Mouse (Mus musculus) midbrain, embryonic 11.5 days (tissue): Measurements from ENCODE around the gene Ssbp2. TPM values are rescaled to one million over a fixed set of nuclear protein-coding genes. Genes with fewer than 3 reads are reported as not detected.

Experiments used
- ATAC-seq: fragments of 200-750 bp; cut with Nextera tagmentation; 2 replicates; pipeline ENCODE4 v1.8.0; 2017; ENCODE audit warnings: moderate TSS enrichment, moderate library complexity; ENCODE audit not compliant: low FRiP score
- DNase-seq: peaks from one replicate; pipeline ENCODE4 v3.0.0; 2015; ENCODE audit warnings: low spot score; ENCODE audit errors: missing footprints
- H3K27ac ChIP-seq: fragments of 300-500 bp; sonication (generic); 2 replicates; pipeline ENCODE4 v1.5.1; 2014; ENCODE audit warnings: low read depth, low read length
- H3K27me3 ChIP-seq: fragments of 300-500 bp; sonication (generic); 2 replicates; pipeline ENCODE4 v1.6.1; 2014; ENCODE audit warnings: mild to moderate bottlenecking, low read length, moderate library complexity, mixed read lengths; ENCODE audit not compliant: control insufficient read depth, insufficient read depth
- H3K36me3 ChIP-seq: fragments of 300-500 bp; sonication (generic); 2 replicates; pipeline ENCODE4 v1.6.1; 2014; ENCODE audit warnings: mild to moderate bottlenecking, low read length, moderate library complexity, mixed read lengths; ENCODE audit not compliant: control insufficient read depth, insufficient read depth
- H3K4me1 ChIP-seq: fragments of 300-500 bp; sonication (generic); 2 replicates; pipeline ENCODE4 v1.6.1; 2014; ENCODE audit warnings: low read length; ENCODE audit not compliant: control insufficient read depth, insufficient read depth
- H3K4me2 ChIP-seq: fragments of 300-500 bp; sonication (generic); 2 replicates; pipeline ENCODE4 v1.6.1; 2014; ENCODE audit warnings: mild to moderate bottlenecking, moderate library complexity
- H3K4me3 ChIP-seq: fragments of 300-500 bp; sonication (generic); 2 replicates; pipeline ENCODE4 v1.5.1; 2014; ENCODE audit warnings: low read depth, low read length
- H3K9ac ChIP-seq: fragments of 300-500 bp; sonication (generic); 2 replicates; pipeline ENCODE4 v1.6.1; 2014; ENCODE audit warnings: low read length
- H3K9me3 ChIP-seq: fragments of 300-500 bp; sonication (generic); 2 replicates; pipeline ENCODE4 v1.6.1; 2016; ENCODE audit warnings: low read length; ENCODE audit not compliant: control insufficient read depth
- WGBS: fragments of 180-500 bp; shearing (Covaris S2); extraction: QIAGEN DNeasy Blood & Tissue Kit; methylation state at CpG from one replicate; pipeline ENCODE4 v1.1.7; 2014; 5-methylcytosine and 5-hydroxymethylcytosine counted together
- polyA plus RNA-seq: library from polyadenylated mRNA; unstranded; fragments of >200 nt; fragmentation: Nextera tagmentation; extraction: Ambion mirVana; gene quantifications from 2 replicates; pipeline ENCODE4 v1.2.1, GENCODE M21; 2014

Gene Ssbp2
- polyA plus RNA-seq, 1 experiment from 2014 or later: 167 TPM

- H3K4me2 ChIP-seq: no peak overlapping the region
- H3K4me3 ChIP-seq: no peak overlapping the region
- no peak overlapping the region for H3K27ac ChIP-seq
- no peak for ATAC-seq
- no peaks in the 10 kb centered on the region for H3K36me3 ChIP-seq
- DNase-seq: no peak
- H3K4me1 ChIP-seq: no peaks in the 10 kb centered on the region
- no peaks in the 10 kb centered on the region for H3K27me3 ChIP-seq
- WGBS: 80% methylated on average over 12 of the region's 12 CpGs
- no peaks in the 10 kb centered on the region for H3K9me3 ChIP-seq
- H3K9ac ChIP-seq: no peak overlapping the region
These were observed 42.7 kb downstream of the Ssbp2 start for GRCm38 (mm10) chr13:91502642-91503373.

- no peak overlapping the region for H3K9ac ChIP-seq
- no peaks in the 10 kb centered on the region for H3K4me1 ChIP-seq
- no peak overlapping the region for H3K4me2 ChIP-seq
- no peaks in the 10 kb centered on the region for H3K36me3 ChIP-seq
- no peaks in the 10 kb centered on the region for H3K9me3 ChIP-seq
- ATAC-seq: no peak
- WGBS: 88% methylated on average over 1 of the region's 1 CpGs
- no peak overlapping the region for H3K4me3 ChIP-seq
- DNase-seq: no peak
- no peak overlapping the region for H3K27ac ChIP-seq
- H3K27me3 ChIP-seq: no peaks in the 10 kb centered on the region
These were observed 48.9 kb downstream of the Ssbp2 start for GRCm38 (mm10) chr13:91508991-91509390.

DNA sequence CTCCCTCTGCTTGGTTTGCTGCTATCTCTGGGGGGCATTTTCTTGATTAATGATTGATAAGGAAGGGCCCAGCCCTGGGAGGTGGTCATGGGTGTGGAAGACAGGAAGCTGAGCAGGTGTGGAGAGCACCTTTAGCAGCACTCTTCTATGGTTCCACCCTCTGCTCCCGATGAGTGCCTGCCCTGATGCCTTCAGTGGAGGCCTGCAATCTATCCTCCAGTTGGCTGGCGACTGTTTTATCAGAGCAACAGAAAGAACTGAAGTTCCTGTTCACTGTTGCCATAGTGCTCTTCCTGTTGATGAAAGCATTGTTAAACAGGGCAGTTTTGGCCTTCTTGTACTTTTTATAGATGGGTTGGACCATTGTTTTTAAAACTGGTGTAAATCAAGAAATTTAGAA lies 49.4 kb downstream of the Ssbp2 start:
- no peak for ATAC-seq
- no peaks in the 10 kb centered on the region for H3K36me3 ChIP-seq

DNA sequence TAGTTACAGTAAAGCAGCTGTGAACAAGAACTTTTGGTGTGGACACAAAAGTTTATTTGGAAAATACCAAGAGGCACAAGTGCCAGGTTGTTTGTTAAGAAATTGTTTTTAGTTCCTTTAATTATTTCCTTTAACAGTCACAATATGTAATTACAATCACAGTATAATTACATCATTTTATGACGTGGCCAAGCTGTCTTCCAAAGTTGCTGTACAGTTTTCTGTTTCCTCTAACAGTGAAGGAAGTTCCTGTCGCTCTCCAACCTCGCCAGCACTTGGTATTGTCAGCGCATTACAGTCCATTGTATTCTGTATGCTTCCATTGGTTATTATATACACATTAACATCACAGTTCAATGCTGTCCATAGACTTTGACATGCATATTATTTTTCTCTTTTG lies 54.9 kb downstream of the Ssbp2 start:
- Histone ChIP-seq H3K36me3 (no peaks in the 10 kb centered on the region), H3K4me2 (no peak overlapping the region), H3K9me3 (no peaks in the 10 kb centered on the region), H3K4me1 (no peaks in the 10 kb centered on the region), H3K9ac (no peak overlapping the region), H3K4me3 (no peak overlapping the region), H3K27me3 (no peaks in the 10 kb centered on the region), H3K27ac (no peak overlapping the region)
- WGBS: 92% methylated on average over 4 of the region's 4 CpGs
- ATAC-seq: no peak
- no peak for DNase-seq

More for the DNA sequence above, 49.4 kb downstream of the Ssbp2 start:
- H3K4me1 ChIP-seq: no peaks in the 10 kb centered on the region
- H3K27ac ChIP-seq: no peak overlapping the region
- no peak for DNase-seq
- no peak overlapping the region for H3K4me2 ChIP-seq
- H3K9me3 ChIP-seq: no peaks in the 10 kb centered on the region
- no peak overlapping the region for H3K4me3 ChIP-seq
- 98% methylated on average over 2 of the region's 2 CpGs for WGBS
- H3K27me3 ChIP-seq: no peaks in the 10 kb centered on the region
- H3K9ac ChIP-seq: no peak overlapping the region

- 36% methylated on average over 4 of the region's 4 CpGs for WGBS
- Histone ChIP-seq H3K4me3 (no peak overlapping the region), H3K4me1 (no peaks in the 10 kb centered on the region), H3K27ac (no peak overlapping the region), H3K4me2 (no peak overlapping the region), H3K9me3 (no peaks in the 10 kb centered on the region), H3K9ac (no peak overlapping the region), H3K27me3 (no peaks in the 10 kb centered on the region), H3K36me3 (no peaks in the 10 kb centered on the region)
- ATAC-seq (peak; percentile 50; the same call in 1 of the 2 replicates), DNase-seq (no peak)
These were observed 60.1 kb downstream of the Ssbp2 start for GRCm38 (mm10) chr13:91520073-91520750.

DNA sequence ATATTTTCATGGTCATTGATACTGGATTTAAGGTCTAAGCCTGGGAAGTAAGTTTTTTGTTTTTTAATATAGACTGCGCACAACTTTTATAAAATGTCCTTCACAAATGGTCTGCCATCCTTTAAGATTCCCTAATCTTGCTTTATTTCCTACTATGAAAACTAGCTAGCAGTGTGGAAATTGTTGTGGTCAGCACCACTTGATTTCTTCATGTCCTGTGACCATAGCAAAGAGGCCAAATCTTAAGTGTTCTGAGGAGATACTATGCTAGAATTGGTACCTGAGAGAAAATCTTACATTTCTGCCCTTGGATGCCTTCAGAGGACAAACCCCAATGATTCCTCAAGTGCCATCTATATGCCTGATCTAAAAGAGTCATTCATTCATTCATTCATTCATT lies 60.9 kb downstream of the Ssbp2 start:
- no peak overlapping the region for H3K4me2 ChIP-seq
- 97% methylated on average over 1 of the region's 1 CpGs for WGBS
- no peak overlapping the region for H3K9ac ChIP-seq
- H3K9me3 ChIP-seq: no peaks in the 10 kb centered on the region
- no peaks in the 10 kb centered on the region for H3K4me1 ChIP-seq
- no peak overlapping the region for H3K27ac ChIP-seq
- no peak overlapping the region for H3K4me3 ChIP-seq
- DNase-seq (no peak), ATAC-seq (no peak)
- no peaks in the 10 kb centered on the region for H3K27me3 ChIP-seq
- H3K36me3 ChIP-seq: no peaks in the 10 kb centered on the region

- no peak for ATAC-seq
- Histone ChIP-seq H3K27ac (no peak overlapping the region), H3K36me3 (no peaks in the 10 kb centered on the region), H3K27me3 (no peaks in the 10 kb centered on the region), H3K9ac (no peak overlapping the region), H3K9me3 (no peaks in the 10 kb centered on the region), H3K4me3 (no peak overlapping the region), H3K4me2 (no peak overlapping the region), H3K4me1 (no peaks in the 10 kb centered on the region)
- WGBS: 96% methylated on average over 12 of the region's 12 CpGs
- no peak for DNase-seq
These were observed 66.0 kb downstream of the Ssbp2 start for GRCm38 (mm10) chr13:91526058-91526457.

DNA sequence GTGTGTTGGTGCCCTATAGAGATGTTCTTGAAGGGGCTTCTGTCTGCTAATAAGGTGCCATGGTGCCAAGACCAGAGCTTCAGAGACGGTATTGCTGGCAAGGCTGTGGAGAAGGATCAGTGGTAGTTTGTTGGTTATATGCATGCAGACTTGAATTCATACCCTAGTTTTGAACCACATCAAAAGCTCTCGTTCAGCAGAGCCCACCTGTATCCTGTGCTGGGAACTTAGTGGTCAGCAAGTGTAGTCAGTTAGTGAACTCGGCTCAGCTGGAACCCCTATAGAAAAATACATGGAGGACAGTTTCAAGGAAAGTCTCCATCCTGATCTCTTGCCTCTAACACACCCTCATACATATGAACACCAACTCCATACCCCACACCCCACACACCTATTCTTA lies 69.7 kb downstream of the Ssbp2 start:
- no peak for DNase-seq
- Histone ChIP-seq H3K9ac (no peak overlapping the region), H3K4me1 (no peaks in the 10 kb centered on the region), H3K9me3 (no peaks in the 10 kb centered on the region), H3K4me2 (no peak overlapping the region), H3K4me3 (no peak overlapping the region), H3K27ac (no peak overlapping the region), H3K27me3 (no peaks in the 10 kb centered on the region), H3K36me3 (peaks cover 5% of the 10 kb centered on the region; the same call in 1 of the 2 replicates)
- WGBS: 95% methylated on average over 3 of the region's 3 CpGs
- no peak for ATAC-seq

GRCm38 (mm10) chr13:91536711-91537110 lies 76.6 kb downstream of the Ssbp2 start:
- WGBS: 76% methylated on average over 3 of the region's 3 CpGs
- ATAC-seq: no peak
- H3K4me3 ChIP-seq: no peak overlapping the region
- H3K9me3 ChIP-seq: no peaks in the 10 kb centered on the region
- no peak overlapping the region for H3K4me2 ChIP-seq
- peaks cover 5% of the 10 kb centered on the region; the same call in 1 of the 2 replicates for H3K36me3 ChIP-seq
- H3K4me1 ChIP-seq: no peaks in the 10 kb centered on the region
- H3K27me3 ChIP-seq: no peaks in the 10 kb centered on the region
- H3K27ac ChIP-seq: no peak overlapping the region
- DNase-seq: peak; percentile 71
- no peak overlapping the region for H3K9ac ChIP-seq
